Comparison of ENCODE assay signal across 8 mouse cellular contexts in genomic region chr2:35462791-35463281, GRCm38 (mm10). TPM values are rescaled to one million over a fixed set of nuclear protein-coding genes. Genes with fewer than 3 reads are reported as not detected.
DNase-seq lines count a peak whose midpoint lies in the region; ATAC-seq and TF ChIP-seq lines count a peak whose summit lies in the region.

Ggta1 (minus strand) TSS chr2:35463231.

- 23% methylated on average over 7 of the region's 7 CpGs for WGBS in lung, embryonic 14.5 days
- WGBS in heart, embryonic 11.5 days (ENCODE audit: insufficient replicate concordance), result 17% methylated on average over 7 of the region's 7 CpGs
- 15% methylated on average over 7 of the region's 7 CpGs for WGBS in limb, embryonic 13.5 days
- 23% methylated on average over 7 of the region's 7 CpGs for WGBS in neural tube, embryonic 12.5 days

- no peaks in the 10 kb centered on the region for H3K36me3 ChIP-seq in lung, embryonic 14.5 days (ENCODE audit: insufficient read depth)
- H3K36me3 ChIP-seq in heart, embryonic 11.5 days (ENCODE audit: control insufficient read depth, insufficient read depth, low read length), result no peaks in the 10 kb centered on the region
- no peaks in the 10 kb centered on the region for H3K36me3 ChIP-seq in limb, embryonic 13.5 days
- no peaks in the 10 kb centered on the region for H3K36me3 ChIP-seq in neural tube, embryonic 12.5 days

- TF ChIP-seq CTCF in lung, embryonic 14.5 days (IDR thresholded peaks at IDR 0.05; ENCODE audit: low read depth), result no peak

- H3K4me1 ChIP-seq in lung, embryonic 14.5 days (ENCODE audit: insufficient read depth), result peaks cover 14% of the 10 kb centered on the region
- peaks cover 23% of the 10 kb centered on the region for H3K4me1 ChIP-seq in heart, embryonic 11.5 days (ENCODE audit: control insufficient read depth, insufficient read depth, low read length)
- H3K4me1 ChIP-seq in limb, embryonic 13.5 days, result peaks cover 36% of the 10 kb centered on the region
- peaks cover 18% of the 10 kb centered on the region for H3K4me1 ChIP-seq in neural tube, embryonic 12.5 days

- DNase-seq in lung, embryonic 14.5 days, result peak; percentile 32
- DNase-seq in lung, postnatal 36 days, result no peak
- DNase-seq in adrenal gland, postnatal 14 days, result no peak
- no peak for DNase-seq in right cerebral cortex, postnatal 10 days (ENCODE audit: low spot score in 2 of 2)
- no peak for DNase-seq in testis, postnatal 10 days (ENCODE audit: low spot score)

- H3K4me2 ChIP-seq in lung, embryonic 14.5 days, result peak within 1 kb of the TSS; percentile 95
- H3K4me2 ChIP-seq in heart, embryonic 11.5 days, result peak within 1 kb of the TSS; percentile 91
- H3K4me2 ChIP-seq in limb, embryonic 13.5 days (replicated peaks), result peak within 1 kb of the TSS; percentile 89
- H3K4me2 ChIP-seq in neural tube, embryonic 12.5 days (replicated peaks), result peak within 1 kb of the TSS; percentile 99

- peak within 1 kb of the TSS; percentile 74 for H3K9ac ChIP-seq in lung, embryonic 14.5 days
- peak within 1 kb of the TSS; percentile 87 for H3K9ac ChIP-seq in heart, embryonic 11.5 days (ENCODE audit: low read depth, low read length)
- peak within 1 kb of the TSS; percentile 74 for H3K9ac ChIP-seq in limb, embryonic 13.5 days
- H3K9ac ChIP-seq in neural tube, embryonic 12.5 days, result peak within 1 kb of the TSS; percentile 74

- peak within 1 kb of the TSS; percentile 52 for H3K4me3 ChIP-seq in lung, embryonic 14.5 days (ENCODE audit: low read depth, low read length)
- peak within 1 kb of the TSS; percentile 79 for H3K4me3 ChIP-seq in heart, embryonic 11.5 days (ENCODE audit: low read depth, low read length)
- peak within 1 kb of the TSS; percentile 57 for H3K4me3 ChIP-seq in limb, embryonic 13.5 days
- peak within 1 kb of the TSS; percentile 56 for H3K4me3 ChIP-seq in neural tube, embryonic 12.5 days

- H3K27ac ChIP-seq in lung, embryonic 14.5 days (ENCODE audit: low read depth), result peak within 1 kb of the TSS; percentile 67; the same call in 1 of the 2 replicates
- H3K27ac ChIP-seq in heart, embryonic 11.5 days (ENCODE audit: low read depth, low read length), result peak within 1 kb of the TSS; percentile 88
- H3K27ac ChIP-seq in limb, embryonic 13.5 days, result peak within 1 kb of the TSS; percentile 33
- H3K27ac ChIP-seq in neural tube, embryonic 12.5 days, result no peak within 1 kb of the TSS

- H3K9me3 ChIP-seq in lung, embryonic 14.5 days (ENCODE audit: low read depth, low read length), result no peaks in the 10 kb centered on the region
- H3K9me3 ChIP-seq in heart, embryonic 11.5 days (replicated peaks; ENCODE audit: control insufficient read depth, low read length), result no peaks in the 10 kb centered on the region
- H3K9me3 ChIP-seq in limb, embryonic 13.5 days, result no peaks in the 10 kb centered on the region
- H3K9me3 ChIP-seq in neural tube, embryonic 12.5 days, result no peaks in the 10 kb centered on the region

- no peaks in the 10 kb centered on the region for H3K27me3 ChIP-seq in lung, embryonic 14.5 days (ENCODE audit: insufficient read depth, low read length)
- no peaks in the 10 kb centered on the region for H3K27me3 ChIP-seq in heart, embryonic 11.5 days (ENCODE audit: control insufficient read depth, insufficient read depth, low read length)
- peaks cover 27% of the 10 kb centered on the region for H3K27me3 ChIP-seq in limb, embryonic 13.5 days
- H3K27me3 ChIP-seq in neural tube, embryonic 12.5 days (replicated peaks), result peaks cover 16% of the 10 kb centered on the region

- ATAC-seq in lung, embryonic 14.5 days (ENCODE audit: insufficient read depth), result 0 out of 2 replicates have a peak, but pooled peaks have one; percentile 13
- no peak for ATAC-seq in heart, embryonic 11.5 days (replicated peaks; ENCODE audit: insufficient number of reproducible peaks, low FRiP score, low TSS enrichment)
- ATAC-seq in limb, embryonic 13.5 days (ENCODE audit: low FRiP score, low read depth), result no peak
- no peak for ATAC-seq in neural tube, embryonic 12.5 days (ENCODE audit: low FRiP score, low read depth)

RNA-seq across cellular contexts. Expression of gene Ggta1, which starts in this region (rescaled TPM):
- polyA plus RNA-seq in lung, embryonic 14.5 days (2014; fragmentation: Nextera tagmentation; extraction: Ambion mirVana), result 16.4 and 16.9 TPM in 2 replicates
- total RNA-seq in adrenal gland, postnatal 14 days (2021), result 14.3 and 16.6 TPM in 2 replicates
- 38.1 and 42.1 TPM in 2 replicates for polyA plus RNA-seq in heart, embryonic 11.5 days (2014; fragmentation: Nextera tagmentation; extraction: Ambion mirVana)
- 18.3 and 19.6 TPM in 2 replicates for polyA plus RNA-seq in limb, embryonic 13.5 days (2015; fragmentation: Nextera tagmentation; extraction: Ambion mirVana)
- polyA plus RNA-seq in neural tube, embryonic 12.5 days (2016; fragmentation: Nextera tagmentation; extraction: Ambion mirVana), result 9.0 and 9.5 TPM in 2 replicates
